Mouse (Mus musculus) neural tube, embryonic 11.5 days (tissue): ENCODE measurements around the gene Clec5a. TPM values are rescaled to one million over a fixed set of nuclear protein-coding genes. Genes with fewer than 3 reads are reported as not detected.

Experiments used
- ATAC-seq: fragments of 200-750 bp; cut with Nextera tagmentation; 2 replicates; pipeline ENCODE4 v1.8.0; 2017; ENCODE audit warnings: moderate number of reproducible peaks, mild to moderate bottlenecking, moderate TSS enrichment, moderate library complexity; ENCODE audit not compliant: insufficient read depth, low FRiP score, low TSS enrichment
- DNase-seq: peaks from one replicate; pipeline ENCODE4 v3.0.0-alpha.2; 2015; ENCODE audit warnings: low spot score
- H3K27ac ChIP-seq: fragments of 300-500 bp; sonication (generic); 2 replicates; pipeline ENCODE4 v1.5.1; 2014; ENCODE audit warnings: low read depth, mild to moderate bottlenecking, low read length
- H3K27me3 ChIP-seq: fragments of 300-500 bp; sonication (generic); 2 replicates; pipeline ENCODE4 v1.6.1; 2014; ENCODE audit warnings: mild to moderate bottlenecking, low read length, mixed read lengths; ENCODE audit not compliant: control insufficient read depth, insufficient read depth
- H3K36me3 ChIP-seq: fragments of 300-500 bp; sonication (generic); 2 replicates; pipeline ENCODE4 v1.6.1; 2014; ENCODE audit warnings: mild to moderate bottlenecking, low read length, moderate library complexity, mixed read lengths; ENCODE audit not compliant: control insufficient read depth, insufficient read depth
- H3K4me1 ChIP-seq: fragments of 300-500 bp; sonication (generic); 2 replicates; pipeline ENCODE4 v1.6.1; 2014; ENCODE audit warnings: low read length, mixed read lengths; ENCODE audit not compliant: control insufficient read depth, insufficient read depth
- H3K4me2 ChIP-seq: fragments of 300-500 bp; sonication (generic); 2 replicates; pipeline ENCODE4 v1.6.1; 2014; ENCODE audit warnings: low read depth, mild to moderate bottlenecking, moderate library complexity
- H3K4me3 ChIP-seq: fragments of 300-500 bp; sonication (generic); 2 replicates; pipeline ENCODE4 v1.5.1; 2014; ENCODE audit warnings: low read depth, low read length
- H3K9ac ChIP-seq: fragments of 300-500 bp; sonication (generic); 2 replicates; pipeline ENCODE4 v1.6.1; 2014; ENCODE audit warnings: mild to moderate bottlenecking, low read length
- H3K9me3 ChIP-seq: fragments of 300-500 bp; sonication (generic); 2 replicates; pipeline ENCODE4 v1.6.1; 2016; ENCODE audit warnings: low read length; ENCODE audit not compliant: control insufficient read depth
- WGBS: fragments of 180-500 bp; shearing (Covaris S2); extraction: QIAGEN DNeasy Blood & Tissue Kit; methylation state at CpG from one replicate; pipeline ENCODE4 v1.1.7; 2014; 5-methylcytosine and 5-hydroxymethylcytosine counted together
- polyA plus RNA-seq: library from polyadenylated mRNA; unstranded; fragments of >200 nt; fragmentation: Nextera tagmentation; extraction: Ambion mirVana; gene quantifications from 2 replicates; pipeline ENCODE4 v1.2.1, GENCODE M21; 2014

The Clec5a gene
- polyA plus RNA-seq, 1 experiment from 2014 or later = 0.41 TPM

DNA sequence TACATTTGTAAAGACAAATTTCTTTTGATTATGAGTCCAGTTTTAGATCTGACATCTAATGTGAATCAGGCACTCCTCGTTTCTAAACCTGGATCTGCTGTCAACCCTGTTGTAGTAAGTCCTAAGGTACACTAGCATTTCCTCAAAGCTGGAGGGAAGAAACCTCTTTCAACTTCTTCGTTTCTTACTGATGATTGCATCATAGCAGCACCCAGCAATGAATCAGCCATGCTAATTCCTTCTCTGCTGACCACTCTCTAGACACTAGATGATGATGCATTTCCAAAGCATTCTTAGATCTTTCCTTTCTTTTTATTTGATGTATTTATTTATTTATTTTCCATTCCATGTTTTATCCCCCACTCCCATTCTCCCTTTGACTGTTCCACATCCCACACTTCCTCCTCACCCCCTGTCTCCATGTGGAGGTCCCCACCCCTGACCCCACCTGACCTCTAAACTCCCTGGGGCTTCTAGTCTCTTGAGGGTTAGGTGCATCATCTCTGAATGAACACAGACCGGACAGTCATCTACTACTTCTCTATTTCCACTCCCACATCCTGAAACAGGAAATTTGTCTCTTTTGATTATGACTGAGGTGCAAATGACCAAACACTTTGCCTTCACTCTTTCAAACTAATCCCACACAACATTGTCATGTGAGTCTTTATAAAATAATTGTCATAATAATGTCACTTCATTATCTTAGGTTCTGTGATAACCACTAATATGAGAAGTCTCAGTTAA lies 9.4 kb upstream of the Clec5a start:
- WGBS = 79% methylated on average over 3 of the region's 3 CpGs
- ATAC-seq (no peak), DNase-seq (no peak)
- Histone ChIP-seq H3K9ac (no peak overlapping the region), H3K27ac (no peak overlapping the region), H3K4me2 (no peak overlapping the region), H3K9me3 (no peaks in the 10 kb centered on the region), H3K4me1 (no peaks in the 10 kb centered on the region), H3K36me3 (no peaks in the 10 kb centered on the region), H3K27me3 (no peaks in the 10 kb centered on the region), H3K4me3 (no peak overlapping the region)

DNA sequence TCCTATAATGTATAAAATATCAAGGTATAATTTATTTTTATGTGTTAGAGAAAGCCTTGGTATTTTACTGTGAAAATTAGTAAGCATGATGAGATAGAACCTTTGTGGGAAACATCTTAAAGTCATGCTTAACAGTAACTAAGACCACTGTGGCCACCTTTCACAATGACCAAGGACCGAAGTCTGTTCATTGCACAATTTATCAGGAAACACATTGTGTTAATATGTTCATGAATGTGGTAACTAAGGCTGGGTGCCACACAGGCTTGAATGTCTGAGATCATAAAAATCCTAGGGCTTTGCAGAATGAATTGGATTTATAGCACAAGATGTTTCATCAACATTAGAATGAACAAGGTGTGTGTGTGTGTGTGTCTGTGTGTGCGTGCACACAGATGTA lies 2.7 kb upstream of the Clec5a start:
- Histone ChIP-seq H3K27me3 (no peaks in the 10 kb centered on the region), H3K9me3 (no peaks in the 10 kb centered on the region), H3K36me3 (no peaks in the 10 kb centered on the region), H3K4me1 (no peaks in the 10 kb centered on the region), H3K4me2 (no peak overlapping the region), H3K9ac (no peak overlapping the region), H3K27ac (no peak overlapping the region), H3K4me3 (no peak overlapping the region)
- ATAC-seq (no peak), DNase-seq (no peak)
- 95% methylated on average over 2 of the region's 2 CpGs for WGBS

DNA sequence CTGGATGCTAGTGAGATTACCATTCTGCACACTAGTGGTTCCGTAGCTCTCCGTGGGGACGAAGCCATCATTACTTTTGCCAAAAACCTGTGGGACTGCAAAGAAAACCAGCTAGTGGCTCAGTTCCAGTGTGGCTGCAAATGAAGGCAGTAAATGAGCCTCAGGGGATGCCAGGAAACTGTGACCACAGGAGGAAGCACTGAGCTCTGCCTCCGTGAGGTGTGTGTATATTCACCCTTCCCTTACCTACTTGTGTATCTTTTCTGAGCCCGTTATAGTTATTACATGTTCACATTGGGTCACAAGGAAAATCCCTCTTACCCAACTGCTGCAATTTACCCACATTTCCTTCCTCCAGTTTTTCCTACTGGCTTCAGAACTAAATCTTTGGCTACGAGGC lies 1.3 kb downstream of the Clec5a start:
- Histone ChIP-seq H3K4me3 (no peak overlapping the region), H3K4me2 (no peak overlapping the region), H3K9ac (no peak overlapping the region), H3K27ac (no peak overlapping the region), H3K9me3 (no peaks in the 10 kb centered on the region), H3K36me3 (no peaks in the 10 kb centered on the region), H3K4me1 (no peaks in the 10 kb centered on the region), H3K27me3 (no peaks in the 10 kb centered on the region)
- DNase-seq (no peak), ATAC-seq (no peak)
- 85% methylated on average over 6 of the region's 6 CpGs for WGBS

DNA sequence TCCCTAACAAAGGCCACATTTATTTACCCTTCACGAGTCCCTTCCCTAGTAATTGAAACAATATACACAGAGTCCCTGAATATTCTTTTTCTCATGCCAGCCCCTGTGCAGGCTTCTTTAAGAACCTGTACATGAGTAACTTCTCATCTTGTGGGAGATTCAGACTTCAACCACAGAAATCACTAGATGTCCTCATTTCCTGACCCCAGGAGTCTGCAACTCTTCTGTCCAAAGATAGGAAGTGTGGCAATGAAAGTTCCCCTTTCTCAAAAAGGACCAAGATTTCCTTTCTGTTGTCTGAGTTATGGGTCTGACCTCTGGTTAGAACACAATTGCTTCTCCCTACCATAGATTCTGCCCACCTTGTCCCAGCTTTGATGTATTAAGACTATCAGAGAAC lies 9.3 kb downstream of the Clec5a start:
- no peak for DNase-seq
- Histone ChIP-seq H3K27ac (no peak overlapping the region), H3K36me3 (no peaks in the 10 kb centered on the region), H3K9me3 (no peaks in the 10 kb centered on the region), H3K9ac (no peak overlapping the region), H3K27me3 (no peaks in the 10 kb centered on the region), H3K4me1 (no peaks in the 10 kb centered on the region), H3K4me2 (no peak overlapping the region), H3K4me3 (no peak overlapping the region)
- no peak for ATAC-seq
- WGBS = 83% methylated on average over 1 of the region's 1 CpGs

DNA sequence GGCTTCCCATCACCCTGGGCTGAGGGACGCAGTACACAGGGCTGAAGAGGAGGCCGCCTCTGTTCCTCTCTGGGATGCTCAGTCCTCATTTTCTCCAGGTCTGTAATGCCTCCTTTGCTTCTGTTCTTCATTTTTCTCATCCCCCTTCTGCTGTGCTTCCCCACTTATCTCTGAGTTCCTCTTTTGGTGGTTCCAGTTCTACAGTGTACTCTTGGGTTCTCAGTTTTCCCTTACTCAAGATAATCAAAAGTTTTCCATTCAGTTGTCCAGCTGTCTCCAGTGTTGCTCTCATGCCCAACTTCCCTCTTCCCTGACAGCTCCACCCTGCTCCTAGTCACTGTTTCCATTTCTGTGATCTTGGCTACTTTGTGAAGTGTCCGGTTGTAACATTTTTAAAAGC lies 12.0 kb downstream of the Clec5a start:
- WGBS = 75% methylated on average over 3 of the region's 3 CpGs
- no peaks in the 10 kb centered on the region for H3K9me3 ChIP-seq
- no peak overlapping the region for H3K27ac ChIP-seq
- no peak overlapping the region for H3K9ac ChIP-seq
- H3K4me1 ChIP-seq = no peaks in the 10 kb centered on the region
- H3K4me3 ChIP-seq = no peak overlapping the region
- no peak for DNase-seq
- H3K4me2 ChIP-seq = no peak overlapping the region
- ATAC-seq = no peak
- H3K27me3 ChIP-seq = no peaks in the 10 kb centered on the region
- H3K36me3 ChIP-seq = no peaks in the 10 kb centered on the region

DNA sequence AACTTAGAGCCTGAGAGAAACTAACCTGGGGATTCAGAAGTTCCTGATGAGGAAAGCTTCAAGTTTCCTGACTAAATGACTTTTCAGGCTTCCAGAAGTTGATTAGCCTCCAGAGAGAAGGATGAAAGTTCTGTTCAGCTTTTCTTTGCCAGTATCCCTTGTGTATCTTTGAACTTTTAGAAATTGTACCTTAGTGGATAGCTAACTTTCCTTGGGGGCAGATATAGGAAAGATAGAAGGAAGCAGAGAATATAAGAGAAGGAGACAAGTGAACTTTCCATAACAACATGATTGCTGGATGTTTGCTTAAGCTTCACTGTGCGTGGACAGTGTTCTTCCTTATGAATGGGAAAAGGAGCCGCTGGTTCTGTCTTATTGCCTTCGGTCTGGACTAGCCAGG lies 16.4 kb downstream of the Clec5a start, which contains the start of gene Olfr460:
Olfr460 (plus strand) TSS at position 301 of the 400 bp plus-strand sequence.
- H3K4me1 ChIP-seq = no peaks in the 10 kb centered on the region
- WGBS = 94% methylated on average over 3 of the region's 3 CpGs
- DNase-seq (no peak), ATAC-seq (no peak)
- H3K9ac ChIP-seq = no peak within 1 kb of the TSS
- no peak within 1 kb of the TSS for H3K4me3 ChIP-seq
- no peak within 1 kb of the TSS for H3K27ac ChIP-seq
- no peaks in the 10 kb centered on the region for H3K27me3 ChIP-seq
- no peaks in the 10 kb centered on the region for H3K36me3 ChIP-seq
- no peak within 1 kb of the TSS for H3K4me2 ChIP-seq
- H3K9me3 ChIP-seq = no peaks in the 10 kb centered on the region

DNA sequence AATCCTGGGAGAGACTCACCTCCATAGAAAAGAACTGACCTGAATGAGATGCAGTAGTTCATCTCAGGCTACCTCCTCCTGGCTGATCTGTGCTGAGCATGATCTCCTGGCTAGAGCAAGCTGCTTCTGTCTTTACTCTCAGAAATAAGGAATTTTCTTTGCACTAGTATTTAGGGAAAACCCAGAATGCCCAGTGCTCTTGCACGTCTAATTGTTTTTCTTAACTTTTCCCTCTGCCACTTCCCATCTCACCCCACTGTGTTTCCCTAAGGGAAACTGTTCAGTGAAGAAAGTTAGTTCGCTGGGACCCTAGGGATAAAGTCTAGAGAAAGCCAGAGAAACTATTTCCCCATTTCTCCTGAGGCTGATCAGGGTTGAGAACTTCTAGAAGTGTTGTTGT lies 30.7 kb downstream of the Clec5a start, which contains the start of gene Olfr461:
Olfr461 (minus strand) TSS at position 101 of the 400 bp plus-strand sequence.
- DNase-seq = no peak
- Histone ChIP-seq H3K4me1 (no peaks in the 10 kb centered on the region), H3K27me3 (no peaks in the 10 kb centered on the region), H3K9me3 (no peaks in the 10 kb centered on the region), H3K4me2 (no peak within 1 kb of the TSS), H3K36me3 (no peaks in the 10 kb centered on the region), H3K4me3 (no peak within 1 kb of the TSS), H3K9ac (no peak within 1 kb of the TSS), H3K27ac (no peak within 1 kb of the TSS)
- ATAC-seq = no peak
- WGBS = 84% methylated on average over 2 of the region's 2 CpGs

DNA sequence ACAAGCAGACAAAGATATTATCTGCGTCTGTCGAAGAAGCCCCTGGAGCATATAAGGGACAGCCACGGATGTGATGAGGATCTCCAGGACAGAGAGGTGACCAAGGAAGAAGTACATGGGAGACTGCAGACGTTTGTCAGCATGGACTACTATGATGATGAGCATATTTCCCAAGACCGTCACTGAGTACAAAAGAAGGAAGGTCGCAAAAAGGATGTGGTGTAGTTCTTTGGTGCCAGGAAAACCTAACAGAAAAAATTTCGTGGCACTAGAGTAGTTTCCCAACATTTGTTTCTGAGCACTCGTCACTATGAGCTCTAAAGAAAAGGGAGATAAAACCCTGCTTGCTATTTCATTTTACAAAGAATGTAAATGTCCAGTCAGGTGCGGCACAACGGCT lies 40.9 kb downstream of the Clec5a start:
- H3K4me2 ChIP-seq = no peak overlapping the region
- no peak overlapping the region for H3K27ac ChIP-seq
- H3K27me3 ChIP-seq = no peaks in the 10 kb centered on the region
- no peaks in the 10 kb centered on the region for H3K4me1 ChIP-seq
- WGBS = 85% methylated on average over 10 of the region's 10 CpGs
- no peak overlapping the region for H3K9ac ChIP-seq
- no peak overlapping the region for H3K4me3 ChIP-seq
- DNase-seq = no peak
- no peaks in the 10 kb centered on the region for H3K36me3 ChIP-seq
- ATAC-seq = no peak
- no peaks in the 10 kb centered on the region for H3K9me3 ChIP-seq
